Mouse (Mus musculus) bone marrow macrophage, adult 2 months (primary cell): ENCODE measurements around the gene Mfsd10.

Experiments
- CTCF ChIP-seq: IDR thresholded peaks from 2 replicates; pipeline ENCODE4 v1.5.1; 2012; ENCODE audit warnings: low read depth, mild to moderate bottlenecking, low read length, moderate library complexity
- POLR2A ChIP-seq: IDR thresholded peaks from 2 replicates; pipeline ENCODE4 v1.6.1; 2012; ENCODE audit warnings: mild to moderate bottlenecking, low read depth, low read length, borderline replicate concordance

DNA sequence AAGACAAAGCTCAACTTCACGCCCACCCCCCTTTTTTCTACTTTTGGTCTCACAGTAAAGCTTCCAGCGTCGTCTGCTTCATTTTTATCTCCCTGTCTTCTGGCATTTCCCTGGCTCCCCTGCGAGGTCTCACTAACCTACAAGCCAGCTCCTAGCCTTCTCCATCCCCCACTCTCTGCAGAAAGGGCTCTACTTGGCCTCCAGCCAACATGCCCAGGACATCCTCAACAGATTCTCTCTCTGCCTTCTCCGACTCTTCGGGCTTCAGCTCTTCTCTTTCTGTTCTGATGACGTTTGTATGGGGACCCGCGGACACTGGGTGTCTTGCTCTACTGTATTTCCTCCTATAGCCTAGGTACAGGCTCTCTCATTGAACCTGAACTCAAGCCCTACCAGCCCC lies 17.9 kb upstream of the Mfsd10 start:
- no peak for TF ChIP-seq CTCF
- TF ChIP-seq POLR2A = no peak
